Mouse (Mus musculus) liver, embryonic 16.5 days (tissue): ENCODE data around the gene Tuba3b. TPM values are rescaled to one million over a fixed set of nuclear protein-coding genes. Genes with fewer than 3 reads are reported as not detected.

Experiments
- ATAC-seq: fragments of 200-750 bp; cut with Nextera tagmentation; 2 replicates; pipeline ENCODE4 v1.8.0; 2017; ENCODE audit warnings: low read depth, mild to moderate bottlenecking, moderate number of reproducible peaks, moderate library complexity
- H3K27ac ChIP-seq: fragments of 300-500 bp; sonication (generic); 2 replicates; pipeline ENCODE4 v1.5.1; 2014; ENCODE audit warnings: mild to moderate bottlenecking, low read length
- H3K27me3 ChIP-seq: fragments of 300-500 bp; sonication (generic); 2 replicates; pipeline ENCODE4 v1.6.1; 2014; ENCODE audit warnings: low read depth, low read length, mixed read lengths; ENCODE audit not compliant: control insufficient read depth, insufficient read depth
- H3K36me3 ChIP-seq: fragments of 300-500 bp; sonication (generic); 2 replicates; pipeline ENCODE4 v1.6.1; 2014; ENCODE audit warnings: mild to moderate bottlenecking; ENCODE audit not compliant: control insufficient read depth, insufficient read depth
- H3K4me1 ChIP-seq: fragments of 300-500 bp; sonication (generic); 2 replicates; pipeline ENCODE4 v1.6.1; 2014; ENCODE audit warnings: low read depth, low read length, mixed read lengths; ENCODE audit not compliant: control insufficient read depth
- H3K4me2 ChIP-seq: fragments of 300-500 bp; sonication (generic); 2 replicates; pipeline ENCODE4 v1.6.1; 2014; ENCODE audit warnings: low read depth, low read length, mixed read lengths
- H3K4me3 ChIP-seq: fragments of 300-500 bp; sonication (generic); 2 replicates; pipeline ENCODE4 v1.5.1; 2014; ENCODE audit warnings: low read depth, mild to moderate bottlenecking, low read length
- H3K9ac ChIP-seq: fragments of 300-500 bp; sonication (generic); 2 replicates; pipeline ENCODE4 v1.6.1; 2014; ENCODE audit warnings: low read depth, low read length
- H3K9me3 ChIP-seq: fragments of 300-500 bp; sonication (generic); replicated peaks from 2 replicates; pipeline ENCODE4 v1.6.1; 2016; ENCODE audit warnings: low read length; ENCODE audit not compliant: control insufficient read depth
- WGBS: fragments of 180-500 bp; shearing (Covaris S2); extraction: QIAGEN DNeasy Blood & Tissue Kit; methylation state at CpG from one replicate; pipeline ENCODE4 v1.1.7; 2014; ENCODE audit not compliant: insufficient replicate concordance; 5-methylcytosine and 5-hydroxymethylcytosine counted together
- polyA plus RNA-seq: library from polyadenylated mRNA; unstranded; fragments of >200 nt; fragmentation: Nextera tagmentation; extraction: Ambion mirVana; gene quantifications from 2 replicates; pipeline ENCODE4 v1.2.1, GENCODE M21; 2015

Gene Tuba3b
- polyA plus RNA-seq, 1 experiment from 2014 or later: not detected

DNA sequence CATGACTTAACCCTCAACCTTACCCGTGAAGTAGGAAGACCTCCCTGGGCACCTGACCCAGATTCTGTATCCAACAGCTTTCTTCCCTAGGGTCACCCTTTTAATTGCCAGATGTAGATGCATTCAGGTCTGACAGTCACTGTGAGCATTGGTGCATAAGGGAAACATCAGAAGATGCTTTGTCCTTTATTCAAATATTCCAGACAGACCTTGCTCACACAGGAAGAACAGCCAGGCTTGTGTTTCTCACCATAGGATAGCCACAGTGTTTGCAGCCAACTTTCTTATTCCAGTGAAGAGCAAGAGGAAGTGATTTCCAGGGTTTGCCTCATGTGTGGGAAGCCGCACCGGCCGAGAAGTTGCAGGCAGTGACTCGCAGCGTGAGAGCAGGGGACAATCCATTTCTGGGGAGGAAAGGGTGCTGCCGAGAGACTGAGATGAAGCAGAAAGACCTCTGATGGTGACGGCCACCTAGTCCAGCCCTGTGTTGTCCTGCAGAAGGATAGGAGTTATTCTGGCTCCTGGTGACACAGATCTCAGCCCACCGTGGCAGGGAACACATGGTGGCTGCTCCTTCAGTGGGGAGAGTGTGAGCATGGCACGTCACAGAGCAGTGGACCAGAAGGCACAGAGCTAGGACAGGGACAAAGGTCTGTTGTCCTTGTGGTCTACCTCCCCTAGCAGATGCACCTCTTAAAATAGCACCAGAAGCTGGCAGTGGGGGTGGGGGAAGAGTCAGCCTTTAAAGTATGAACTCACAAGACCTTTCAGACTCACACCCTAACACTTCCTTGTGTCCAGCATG is 34.0 kb upstream of the Tuba3b start:
- Histone ChIP-seq H3K27ac (no peak overlapping the region), H3K9me3 (no peaks in the 10 kb centered on the region), H3K36me3 (no peaks in the 10 kb centered on the region), H3K4me1 (no peaks in the 10 kb centered on the region), H3K4me2 (no peak overlapping the region), H3K9ac (no peak overlapping the region), H3K27me3 (no peaks in the 10 kb centered on the region), H3K4me3 (no peak overlapping the region)
- 45% methylated on average over 10 of the region's 10 CpGs for WGBS
- peak; percentile 47; the same call in 1 of the 2 replicates for ATAC-seq

DNA sequence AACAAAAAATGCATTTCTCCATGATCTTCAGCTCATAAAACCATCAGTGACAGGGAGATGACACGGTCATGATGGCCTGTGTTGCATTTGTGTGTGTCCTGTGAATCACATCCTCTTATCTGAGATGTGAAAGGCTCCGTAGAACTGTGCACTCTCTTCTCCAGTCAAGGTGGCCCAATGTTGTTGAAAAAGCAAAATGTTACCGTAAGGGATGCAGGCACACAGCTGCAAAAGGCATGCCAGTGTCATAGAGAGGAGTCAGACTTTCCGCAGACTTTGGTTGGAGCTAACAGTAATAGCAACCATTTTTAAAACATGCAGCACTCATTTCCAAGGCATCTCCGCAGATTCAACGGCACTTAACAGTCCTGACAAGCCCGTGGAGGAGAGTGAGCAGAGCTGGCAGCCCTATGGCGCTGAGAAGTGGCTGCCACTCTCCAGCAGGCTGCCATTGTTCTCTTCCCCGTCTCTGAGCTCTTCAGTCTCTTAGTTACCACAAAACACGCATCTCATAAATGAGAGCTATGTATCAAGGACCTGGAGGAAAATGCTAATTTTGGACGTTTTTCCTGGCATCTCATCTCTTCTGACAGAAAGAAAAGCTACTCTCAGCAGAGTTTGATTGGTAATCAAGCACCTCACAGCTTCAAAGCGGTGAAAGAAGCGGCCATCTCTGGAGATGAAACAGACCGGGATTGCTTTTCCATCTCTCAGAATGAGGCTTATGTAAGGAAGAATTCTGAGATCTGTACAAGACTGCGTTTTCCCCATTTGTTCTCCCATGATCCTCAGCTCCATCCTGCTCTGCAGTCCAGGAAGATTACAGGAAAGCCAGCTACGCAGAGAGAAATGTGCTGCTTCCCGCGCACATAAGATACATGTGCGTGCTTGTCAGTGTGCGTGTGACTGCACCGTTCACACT is 30.2 kb upstream of the Tuba3b start:
- H3K4me3 ChIP-seq: no peak overlapping the region
- no peaks in the 10 kb centered on the region for H3K4me1 ChIP-seq
- H3K27me3 ChIP-seq: no peaks in the 10 kb centered on the region
- WGBS: 66% methylated on average over 21 of the region's 21 CpGs
- no peak overlapping the region for H3K27ac ChIP-seq
- H3K9me3 ChIP-seq: no peaks in the 10 kb centered on the region
- no peak for ATAC-seq
- H3K9ac ChIP-seq: no peak overlapping the region
- no peaks in the 10 kb centered on the region for H3K36me3 ChIP-seq
- no peak overlapping the region for H3K4me2 ChIP-seq

DNA sequence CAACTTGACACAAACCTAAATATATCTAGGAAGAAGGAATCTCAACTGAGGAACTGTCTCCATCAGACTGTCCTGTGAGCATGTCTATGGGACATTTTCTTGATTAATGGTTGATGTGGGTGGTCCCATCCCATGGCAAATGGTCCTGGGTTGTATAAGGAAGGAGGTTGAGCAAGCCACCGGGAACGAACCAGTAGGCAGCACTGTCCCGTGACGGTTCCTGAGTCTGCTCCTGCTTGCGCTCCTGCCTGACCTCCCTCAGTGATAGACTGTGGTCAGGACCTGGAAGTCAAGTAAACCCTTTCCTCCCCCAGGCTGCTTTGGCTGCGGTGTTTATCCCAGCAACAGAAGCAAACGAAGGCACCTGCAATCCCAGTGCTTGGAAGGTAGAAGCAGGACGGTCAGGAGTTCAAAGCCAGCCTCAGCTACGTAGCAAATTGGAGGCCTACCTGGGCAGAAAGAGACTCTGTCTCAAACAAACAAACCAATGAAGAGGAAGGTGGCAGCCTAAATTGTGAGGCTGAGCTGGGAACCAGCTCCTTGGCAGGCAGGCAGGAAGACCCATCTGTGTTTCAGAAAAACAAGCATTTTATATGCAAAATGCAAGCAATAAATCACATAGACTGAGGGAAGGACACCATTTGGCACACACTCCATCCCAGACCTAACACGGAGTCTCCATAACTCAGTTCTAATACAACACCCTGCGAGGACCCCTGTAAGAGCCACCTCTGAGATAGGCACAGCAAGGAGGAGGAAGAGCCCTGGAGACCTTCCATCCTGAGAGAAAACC is 24.9 kb upstream of the Tuba3b start:
- Histone ChIP-seq H3K4me1 (no peaks in the 10 kb centered on the region), H3K36me3 (no peaks in the 10 kb centered on the region), H3K9me3 (no peaks in the 10 kb centered on the region), H3K4me2 (no peak overlapping the region), H3K4me3 (no peak overlapping the region), H3K9ac (no peak overlapping the region), H3K27me3 (no peaks in the 10 kb centered on the region), H3K27ac (no peak overlapping the region)
- 65% methylated on average over 11 of the region's 11 CpGs for WGBS
- no peak for ATAC-seq

GRCm38 (mm10) chr6:145591578-145591977 is 24.0 kb upstream of the Tuba3b start:
- Histone ChIP-seq H3K9me3 (no peaks in the 10 kb centered on the region), H3K4me1 (no peaks in the 10 kb centered on the region; the same call in 1 of the 2 replicates), H3K4me2 (no peak overlapping the region), H3K9ac (no peak overlapping the region), H3K36me3 (no peaks in the 10 kb centered on the region), H3K4me3 (no peak overlapping the region), H3K27me3 (no peaks in the 10 kb centered on the region), H3K27ac (no peak overlapping the region)
- no peak for ATAC-seq
- 44% methylated on average over 1 of the region's 1 CpGs for WGBS

- no peak overlapping the region for H3K4me3 ChIP-seq
- H3K9me3 ChIP-seq: no peaks in the 10 kb centered on the region
- H3K27me3 ChIP-seq: no peaks in the 10 kb centered on the region
- WGBS: 53% methylated on average over 6 of the region's 6 CpGs
- H3K36me3 ChIP-seq: no peaks in the 10 kb centered on the region
- H3K27ac ChIP-seq: no peak overlapping the region
- ATAC-seq: no peak
- H3K4me1 ChIP-seq: no peaks in the 10 kb centered on the region; the same call in 1 of the 2 replicates
- H3K4me2 ChIP-seq: no peak overlapping the region
- no peak overlapping the region for H3K9ac ChIP-seq
Observed at GRCm38 (mm10) chr6:145592036-145592435, 23.5 kb upstream of the Tuba3b start.

DNA sequence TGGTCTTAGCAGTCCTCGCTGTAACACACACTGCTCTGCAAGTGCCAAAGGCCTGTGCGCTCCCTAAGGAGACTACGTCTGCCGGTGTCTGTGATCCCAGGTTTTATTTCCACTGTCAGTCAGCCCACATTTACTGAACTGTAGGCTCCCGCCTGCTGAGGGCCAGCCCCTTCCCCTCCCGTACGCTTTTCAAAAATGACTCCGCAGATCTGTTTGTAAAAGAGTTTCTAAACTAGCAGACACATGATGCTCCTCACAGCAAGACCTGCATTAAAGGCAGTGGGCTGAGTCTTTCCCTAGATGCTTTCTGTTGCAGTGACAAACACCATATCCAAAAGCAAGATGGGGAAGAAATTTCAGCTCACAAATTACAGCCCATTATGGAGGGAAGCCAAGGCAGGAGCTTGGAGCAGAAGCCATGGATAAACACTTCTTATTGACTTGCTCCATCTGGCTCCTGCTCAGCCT is 23.0 kb upstream of the Tuba3b start:
- no peak for ATAC-seq
- no peaks in the 10 kb centered on the region for H3K36me3 ChIP-seq
- H3K9me3 ChIP-seq: no peaks in the 10 kb centered on the region
- H3K27ac ChIP-seq: no peak overlapping the region
- no peak overlapping the region for H3K4me2 ChIP-seq
- no peaks in the 10 kb centered on the region for H3K27me3 ChIP-seq
- H3K4me3 ChIP-seq: no peak overlapping the region
- no peaks in the 10 kb centered on the region; the same call in 1 of the 2 replicates for H3K4me1 ChIP-seq
- H3K9ac ChIP-seq: no peak overlapping the region
- WGBS: 62% methylated on average over 8 of the region's 8 CpGs

GRCm38 (mm10) chr6:145593991-145594390 is 21.6 kb upstream of the Tuba3b start:
- Histone ChIP-seq H3K9ac (no peak overlapping the region), H3K4me2 (no peak overlapping the region), H3K9me3 (no peaks in the 10 kb centered on the region), H3K27me3 (no peaks in the 10 kb centered on the region), H3K36me3 (no peaks in the 10 kb centered on the region), H3K4me1 (no peaks in the 10 kb centered on the region; the same call in 1 of the 2 replicates), H3K4me3 (no peak overlapping the region), H3K27ac (no peak overlapping the region)
- WGBS: 40% methylated on average over 7 of the region's 7 CpGs
- no peak for ATAC-seq

DNA sequence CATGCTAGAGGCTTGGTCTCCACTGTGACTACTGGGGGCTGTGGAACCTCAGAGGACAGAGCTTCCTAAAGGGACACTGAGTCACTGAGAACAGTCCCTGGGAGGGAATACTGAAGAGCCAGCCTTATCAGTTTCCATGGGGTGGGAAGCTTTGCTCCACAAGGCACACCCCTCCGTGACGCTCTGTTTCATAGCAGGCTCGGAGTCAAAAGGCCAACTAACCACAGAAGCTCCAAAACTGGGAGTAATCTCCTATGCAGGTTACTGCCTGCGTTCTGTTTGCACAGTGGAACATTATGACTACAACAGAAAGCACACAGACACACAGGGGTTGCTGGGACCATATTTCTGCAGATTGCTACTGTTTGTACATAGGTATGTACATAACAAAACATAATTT is 19.7 kb upstream of the Tuba3b start:
- no peak overlapping the region for H3K4me3 ChIP-seq
- H3K9me3 ChIP-seq: no peaks in the 10 kb centered on the region
- no peak overlapping the region for H3K27ac ChIP-seq
- H3K27me3 ChIP-seq: no peaks in the 10 kb centered on the region
- H3K36me3 ChIP-seq: no peaks in the 10 kb centered on the region
- no peak overlapping the region for H3K9ac ChIP-seq
- ATAC-seq: peak; percentile 19; the same call in 1 of the 2 replicates
- no peaks in the 10 kb centered on the region; the same call in 1 of the 2 replicates for H3K4me1 ChIP-seq
- WGBS: 55% methylated on average over 4 of the region's 4 CpGs
- no peak overlapping the region for H3K4me2 ChIP-seq
